Mouse (Mus musculus) MN1 (cell line): ENCODE results near the gene Gm42688.

ENCODE experiments used
- DNase-seq: peaks from one replicate; pipeline ENCODE4 v3.0.0-alpha.2; 2016; ENCODE audit warnings: low spot score

Gm42688 gene

DNA sequence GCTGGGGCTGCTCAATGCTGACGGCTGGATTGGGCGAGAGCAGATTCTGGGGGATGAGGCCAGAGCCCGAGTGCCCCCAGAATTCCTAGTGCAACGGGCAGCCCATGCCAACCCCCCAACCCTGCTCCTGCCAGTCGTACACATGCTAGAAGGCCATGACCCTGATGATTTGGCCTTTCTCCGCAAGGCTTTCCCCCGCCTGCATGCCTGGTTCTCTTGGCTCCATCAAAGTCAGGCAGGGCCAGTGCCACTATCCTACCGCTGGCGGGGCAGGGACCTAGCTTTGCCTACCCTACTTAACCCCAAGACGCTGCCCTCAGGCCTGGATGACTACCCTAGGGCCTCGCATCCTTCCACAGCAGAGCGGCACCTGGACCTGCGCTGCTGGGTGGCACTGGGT lies 16.2 kb downstream of the Gm42688 start:
- no peak for DNase-seq

GRCm38 (mm10) chr6:83118369-83118768 lies 17.0 kb downstream of the Gm42688 start:
- DNase-seq, result no peak

- DNase-seq, result peak; percentile 70
These were observed 17.7 kb downstream of the Gm42688 start for GRCm38 (mm10) chr6:83118825-83119733.

- peak; percentile 60 for DNase-seq
These were observed 18.3 kb downstream of the Gm42688 start for GRCm38 (mm10) chr6:83119734-83120051.

- peak; percentile 99 for DNase-seq
These were observed 19.8 kb downstream of the Gm42688 start, which contains the start of gene Wbp1 for GRCm38 (mm10) chr6:83120930-83121862. Gene Wbp1, minus strand, starts transcription at chr6:83121559.

GRCm38 (mm10) chr6:83121863-83122710 lies 20.7 kb downstream of the Gm42688 start:
- peak; percentile 47 for DNase-seq

DNA sequence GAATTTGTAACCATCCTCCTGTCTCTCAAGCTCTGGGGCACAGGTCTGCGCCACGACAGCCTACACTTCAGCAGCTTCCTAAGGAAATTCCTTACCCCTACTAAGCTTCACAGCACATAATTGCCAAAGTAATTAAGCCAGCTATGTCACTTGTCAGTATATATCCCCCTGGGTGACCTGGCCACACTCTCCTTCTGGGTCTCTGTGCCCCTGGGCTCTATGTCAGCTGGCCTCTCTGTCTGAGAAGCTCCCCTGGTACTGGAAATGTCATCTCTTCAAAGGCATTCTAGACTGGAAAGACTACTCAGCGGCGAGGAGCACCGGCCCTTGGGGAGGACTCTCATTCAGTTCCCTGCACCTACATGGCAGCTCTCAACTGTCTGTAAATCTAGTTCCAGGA lies 21.5 kb downstream of the Gm42688 start:
- no peak for DNase-seq

- peak; percentile 96 for DNase-seq
These were observed 23.5 kb downstream of the Gm42688 start for GRCm38 (mm10) chr6:83124851-83125312.

GRCm38 (mm10) chr6:83125331-83125730 lies 23.9 kb downstream of the Gm42688 start, which contains the start of gene Ino80b:
Gene Ino80b, minus strand, starts transcription at chr6:83125431.
- no peak for DNase-seq

DNA sequence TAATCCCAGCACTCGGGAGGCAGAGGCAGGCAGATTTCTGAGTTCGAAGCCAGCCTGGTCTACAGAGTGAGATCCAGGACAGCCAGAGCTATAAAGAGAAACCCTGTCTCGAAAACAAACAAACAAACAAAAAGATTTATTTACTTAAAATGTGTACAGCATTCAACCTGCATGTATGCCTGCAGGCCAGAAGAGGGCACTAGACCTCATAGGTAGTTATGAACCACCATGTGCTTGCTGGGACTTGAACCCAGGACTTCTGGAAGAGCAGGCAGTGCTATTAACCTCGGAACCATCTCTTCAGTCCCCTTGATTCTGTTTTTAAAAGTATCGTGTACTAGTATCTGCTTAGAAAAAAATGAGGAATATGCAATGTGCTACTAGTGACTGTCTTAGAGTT lies 26.0 kb downstream of the Gm42688 start:
- DNase-seq, result no peak

DNA sequence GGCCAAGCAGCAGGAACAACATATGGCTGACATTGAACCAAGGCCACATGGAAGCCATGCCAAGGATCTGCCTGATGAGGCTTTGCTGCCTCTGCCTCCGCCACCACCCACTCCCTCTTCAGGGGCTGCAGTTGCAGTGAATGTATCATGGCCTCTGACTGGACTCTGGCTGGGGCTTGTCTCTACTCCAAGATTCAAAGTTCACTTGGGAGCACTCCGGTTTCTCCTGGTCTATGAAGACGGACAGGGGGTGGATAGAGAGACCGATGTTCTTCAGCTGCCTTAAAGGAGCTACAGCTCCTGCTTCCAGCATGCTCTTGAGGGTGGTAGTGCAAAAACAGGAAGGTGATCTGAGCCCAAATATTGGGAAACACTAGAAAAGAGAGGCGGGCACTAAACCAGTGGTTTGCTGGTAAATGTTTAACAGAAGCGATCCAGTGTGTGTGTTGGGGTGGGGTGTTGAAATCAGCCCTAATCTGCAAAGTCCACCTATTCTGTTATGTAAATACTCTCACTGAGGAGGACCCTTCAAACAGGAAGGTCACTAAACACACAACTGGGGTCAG lies 30.1 kb downstream of the Gm42688 start:
- DNase-seq, result no peak

GRCm38 (mm10) chr6:83132176-83132919 lies 30.9 kb downstream of the Gm42688 start:
- DNase-seq, result no peak

- no peak for DNase-seq
These were observed 32.8 kb downstream of the Gm42688 start for GRCm38 (mm10) chr6:83134226-83134625.

- DNase-seq, result no peak
These were observed 33.6 kb downstream of the Gm42688 start, which contains the start of gene Rtkn for GRCm38 (mm10) chr6:83134951-83135513. Gene Rtkn, plus strand, starts transcription at chr6:83135463.

- DNase-seq, result no peak
These were observed 34.2 kb downstream of the Gm42688 start for GRCm38 (mm10) chr6:83135571-83136161.

- no peak for DNase-seq
These were observed 35.0 kb downstream of the Gm42688 start for GRCm38 (mm10) chr6:83136291-83136880.

DNA sequence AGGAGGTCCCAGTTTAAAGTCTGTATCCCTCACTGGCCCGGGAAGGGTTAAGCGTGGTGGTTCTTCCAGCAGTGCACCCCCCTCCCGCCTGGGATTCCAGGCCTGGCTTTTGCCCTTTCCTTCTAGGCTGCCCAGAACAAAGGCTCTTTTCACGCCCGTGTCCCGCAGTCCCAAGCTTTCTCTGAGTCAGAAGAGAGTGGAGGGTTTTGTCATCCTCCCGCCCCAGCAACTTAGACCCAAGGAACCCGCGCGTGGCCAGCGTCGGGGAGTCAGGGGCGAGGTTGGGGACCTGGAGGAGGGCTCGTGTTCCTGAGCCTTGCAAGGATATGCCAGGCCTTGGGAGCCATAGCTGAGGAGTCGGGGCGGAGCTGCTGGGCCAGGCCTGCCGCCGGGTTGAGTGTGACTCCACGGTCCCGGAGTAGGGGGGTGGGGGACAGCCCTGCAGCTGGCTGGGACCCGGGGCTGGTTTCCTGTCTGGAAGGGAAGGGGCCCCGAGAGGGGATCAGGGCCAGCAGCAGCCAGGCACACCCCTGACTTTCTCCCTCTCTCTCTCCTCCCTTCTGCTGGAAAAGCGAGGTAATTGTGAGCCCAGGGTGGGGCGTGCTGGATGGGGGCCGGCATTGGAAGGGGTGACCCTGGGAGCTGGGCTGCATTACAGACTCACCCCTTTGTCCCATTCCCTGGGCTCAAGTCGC lies 35.6 kb downstream of the Gm42688 start:
- DNase-seq, result peak; percentile 74

GRCm38 (mm10) chr6:83137576-83137950 lies 36.1 kb downstream of the Gm42688 start:
- DNase-seq, result peak; percentile 90

DNA sequence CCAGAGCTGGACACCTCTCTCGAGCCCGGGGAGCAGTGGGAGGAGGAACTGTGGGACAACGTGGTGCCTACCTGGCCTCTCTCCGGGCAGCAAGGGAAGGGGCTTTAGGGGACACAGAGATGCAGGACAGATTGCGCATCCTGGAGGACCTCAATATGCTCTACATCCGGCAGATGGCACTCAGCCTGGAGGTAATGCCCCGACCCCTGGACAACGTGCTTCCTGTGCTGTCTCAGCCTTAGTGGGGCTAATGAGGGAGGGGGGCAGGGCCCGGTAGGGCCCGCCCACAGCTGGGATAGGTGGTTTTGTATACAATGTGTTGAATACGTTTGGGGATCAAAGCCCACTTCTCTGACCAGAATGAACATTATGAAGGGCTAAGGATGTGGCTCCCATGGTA lies 36.6 kb downstream of the Gm42688 start:
- peak; percentile 76 for DNase-seq
